Mouse (Mus musculus): Measurements from ENCODE around the gene Wfdc12.

- no peak for TF ChIP-seq CTCF (IDR thresholded peaks at IDR 0.05; ENCODE audit: borderline replicate concordance, control insufficient read depth, extremely low read depth, insufficient read depth, low read length, poor library complexity)
- TF ChIP-seq POLR2A (IDR thresholded peaks at IDR 0.05; ENCODE audit: control insufficient read depth, extremely low read depth, insufficient read depth, low read length, poor library complexity): no peak
Observed at GRCm38 (mm10) chr2:164170902-164171301, 19.5 kb downstream of the Wfdc12 start, which contains the start of gene Kcns1.
